Mouse (Mus musculus) embryonic facial prominence, embryonic 11.5 days (tissue): ENCODE data around the gene Gm21680. TPM values are rescaled to one million over a fixed set of nuclear protein-coding genes. Genes with fewer than 3 reads are reported as not detected.
"Not testable (repeated sequence)": the region's sequence is repeated elsewhere in the genome, so short reads cannot be mapped to it uniquely, and the experiment has no call there.

Source experiments
- ATAC-seq: fragments of 200-750 bp; cut with Nextera tagmentation; replicated peaks from 2 replicates; pipeline ENCODE4 v1.8.0; 2017; ENCODE audit warnings: low read depth; ENCODE audit not compliant: insufficient number of reproducible peaks, low FRiP score, low TSS enrichment
- DNase-seq: peaks from one replicate; pipeline ENCODE4 v3.0.0-alpha.2; 2015; ENCODE audit warnings: low spot score
- H3K27ac ChIP-seq: fragments of 300-500 bp; sonication (generic); replicated peaks from 2 replicates; pipeline ENCODE4 v1.5.1; 2014; ENCODE audit warnings: mild to moderate bottlenecking, low read depth, low read length, control low read depth
- H3K27me3 ChIP-seq: fragments of 300-500 bp; sonication (generic); 2 replicates; pipeline ENCODE4 v1.6.1; 2014; ENCODE audit warnings: mild to moderate bottlenecking, low read length, moderate library complexity, mixed read lengths; ENCODE audit not compliant: control insufficient read depth, insufficient read depth
- H3K36me3 ChIP-seq: fragments of 300-500 bp; sonication (generic); replicated peaks from 2 replicates; pipeline ENCODE4 v1.6.1; 2014; ENCODE audit warnings: low read depth, mild to moderate bottlenecking, low read length, moderate library complexity, mixed read lengths; ENCODE audit not compliant: control insufficient read depth, insufficient read depth
- H3K4me1 ChIP-seq: fragments of 300-500 bp; sonication (generic); 2 replicates; pipeline ENCODE4 v1.6.1; 2014; ENCODE audit warnings: low read length, mixed read lengths; ENCODE audit not compliant: control insufficient read depth, insufficient read depth
- H3K4me2 ChIP-seq: fragments of 300-500 bp; sonication (generic); 2 replicates; pipeline ENCODE4 v1.6.1; 2014; ENCODE audit warnings: low read depth, mild to moderate bottlenecking, control low read depth, low read length, moderate library complexity
- H3K4me3 ChIP-seq: fragments of 300-500 bp; sonication (generic); 2 replicates; pipeline ENCODE4 v1.5.1; 2014; ENCODE audit warnings: low read depth, low read length, control low read depth
- H3K9ac ChIP-seq: fragments of 300-500 bp; sonication (generic); replicated peaks from 2 replicates; pipeline ENCODE4 v1.6.1; 2014; ENCODE audit warnings: mild to moderate bottlenecking, control low read depth, low read length
- H3K9me3 ChIP-seq: fragments of 300-500 bp; sonication (generic); replicated peaks from 2 replicates; pipeline ENCODE4 v1.6.1; 2016; ENCODE audit warnings: mild to moderate bottlenecking, low read length, inconsistent platforms, mixed read lengths; ENCODE audit not compliant: control insufficient read depth
- WGBS: fragments of 180-500 bp; shearing (Covaris S2); extraction: QIAGEN DNeasy Blood & Tissue Kit; methylation state at CpG from one replicate; pipeline ENCODE4 v1.1.7; 2014; 5-methylcytosine and 5-hydroxymethylcytosine counted together
- polyA plus RNA-seq: library from polyadenylated mRNA; unstranded; fragments of >200 nt; fragmentation: Nextera tagmentation; extraction: Ambion mirVana; gene quantifications from 2 replicates; pipeline ENCODE4 v1.2.1, GENCODE M21; 2014

The Gm21680 gene
- not detected in 2 replicates for polyA plus RNA-seq

DNA sequence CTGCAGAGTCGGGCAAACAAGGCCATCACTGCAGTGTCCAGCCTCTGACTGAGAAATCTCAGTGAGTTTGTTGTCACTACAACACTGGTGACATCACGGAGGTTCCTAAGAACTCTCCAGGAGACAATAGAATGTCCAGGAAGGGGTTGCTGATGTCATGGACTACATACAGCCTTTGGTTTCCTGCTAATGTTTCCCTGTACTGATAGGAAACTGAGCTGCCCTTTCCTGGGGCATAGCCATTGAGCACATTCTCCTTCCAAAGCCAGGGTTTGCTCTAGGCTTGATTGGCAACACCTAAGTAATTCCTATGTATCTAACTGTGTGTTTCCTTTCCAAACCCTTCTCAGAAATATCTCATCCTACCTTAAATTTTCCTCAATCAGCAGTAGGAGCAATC, at the start of gene Gm21680:
TSS of gene Gm21680 (minus strand) at position 101 of the 400 bp plus-strand sequence.
- not testable (repeated sequence) for H3K9ac ChIP-seq, H3K4me2 ChIP-seq, H3K27ac ChIP-seq, H3K36me3 ChIP-seq, ATAC-seq, H3K27me3 ChIP-seq, DNase-seq, H3K9me3 ChIP-seq, H3K4me1 ChIP-seq, H3K4me3 ChIP-seq
- no CpG with 5 or more reads among the region's 2 CpGs for WGBS

DNA sequence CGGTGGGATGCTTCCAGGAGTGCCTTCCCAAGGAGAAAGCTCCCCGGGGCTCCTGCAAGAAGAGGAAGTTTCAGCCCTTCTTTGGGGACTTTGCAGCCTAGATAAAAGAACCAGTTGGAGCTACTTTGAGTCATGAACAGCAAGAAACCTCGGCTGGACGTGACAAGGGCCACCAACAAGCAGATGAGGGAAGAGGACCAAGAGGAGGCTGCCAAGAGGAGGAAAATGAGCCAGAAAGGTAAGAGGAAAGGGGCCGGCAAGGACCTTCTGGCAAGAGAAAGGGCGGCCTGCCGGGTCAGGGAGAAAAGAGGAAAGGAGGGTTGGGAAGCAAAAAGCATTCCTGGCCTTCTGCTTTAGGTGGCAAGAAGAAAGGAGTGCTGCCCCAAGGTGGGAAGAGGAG, 35.2 kb upstream of the Gm21680 start:
- H3K4me2 ChIP-seq, ATAC-seq, H3K9ac ChIP-seq, H3K27ac ChIP-seq, H3K9me3 ChIP-seq, H3K27me3 ChIP-seq, H3K4me3 ChIP-seq, H3K4me1 ChIP-seq, DNase-seq, H3K36me3 ChIP-seq: not testable (repeated sequence)
- 62% methylated on average over 6 of the region's 7 CpGs for WGBS

DNA sequence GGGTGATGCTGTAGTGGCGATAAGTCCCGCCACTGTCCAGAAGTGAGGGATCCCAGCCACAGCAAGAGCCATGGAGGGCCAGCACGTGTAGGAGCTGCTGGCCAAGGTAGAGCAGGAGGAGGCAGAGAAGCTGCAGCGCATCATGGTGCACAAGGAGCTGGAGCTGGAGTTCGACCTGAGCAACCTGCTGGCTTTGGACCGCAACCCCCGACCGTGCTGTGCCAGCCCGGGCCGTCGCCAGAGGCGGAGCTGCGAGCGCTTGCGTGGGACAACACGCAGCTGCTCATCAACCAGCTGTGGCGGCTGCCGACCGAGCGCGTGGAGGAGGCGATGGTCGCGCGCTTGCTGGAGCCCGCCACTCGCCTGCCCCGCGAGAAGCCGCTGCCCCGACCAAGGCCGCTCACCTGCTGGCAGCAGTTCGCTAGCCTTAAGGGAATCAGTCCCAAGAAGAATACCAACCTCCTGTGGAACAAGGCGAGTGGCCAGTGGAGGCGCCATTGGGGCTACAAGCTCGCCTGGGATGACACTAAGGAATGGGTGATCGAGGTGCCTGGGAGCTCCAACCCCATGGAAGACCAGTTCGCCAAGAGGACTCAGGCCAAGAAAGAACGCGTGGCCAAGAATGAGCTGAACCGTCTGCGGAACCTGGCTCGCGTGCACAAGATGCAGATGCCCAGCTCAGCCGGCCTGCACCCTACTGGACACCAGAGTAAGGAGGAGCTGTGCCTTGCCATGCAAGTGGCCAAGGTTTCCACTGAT, 34.7 kb upstream of the Gm21680 start:
- ATAC-seq = peak; percentile 86
- not testable (repeated sequence) for H3K27ac ChIP-seq, H3K4me1 ChIP-seq, H3K36me3 ChIP-seq, H3K9me3 ChIP-seq, H3K27me3 ChIP-seq
- peak overlapping the region; percentile 30 for H3K4me3 ChIP-seq
- peak overlapping the region; percentile 69 for H3K4me2 ChIP-seq
- peak overlapping the region; percentile 19; the same call in 1 of the 2 replicates for H3K9ac ChIP-seq
- DNase-seq = peak; percentile 43
- 23% methylated on average over 43 of the region's 45 CpGs for WGBS

DNA sequence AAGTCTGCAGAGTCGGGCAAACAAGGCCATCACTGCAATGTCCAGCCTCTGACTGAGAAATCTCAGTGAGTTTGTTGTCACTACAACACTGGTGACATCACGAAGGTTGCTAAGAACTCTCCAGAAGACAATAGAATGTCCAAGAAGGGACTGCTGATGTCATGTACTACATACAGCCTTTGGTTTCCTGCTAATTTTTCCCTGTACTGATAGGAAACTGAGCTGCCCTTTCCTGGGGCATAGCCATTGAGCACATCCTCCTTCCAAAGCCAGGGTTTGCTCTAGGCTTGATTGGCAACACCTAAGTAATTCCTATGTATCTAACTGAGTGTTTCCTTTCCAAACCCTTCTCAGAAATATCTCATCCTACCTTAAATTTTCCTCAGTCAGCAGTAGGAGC, 32.2 kb upstream of the Gm21680 start, which contains the start of gene Gm1979:
TSS of gene Gm1979 (minus strand) at position 101 of the 400 bp plus-strand sequence.
- ATAC-seq, H3K36me3 ChIP-seq, H3K27me3 ChIP-seq, DNase-seq, H3K4me3 ChIP-seq, H3K4me1 ChIP-seq, H3K9ac ChIP-seq, H3K27ac ChIP-seq, H3K4me2 ChIP-seq, H3K9me3 ChIP-seq: not testable (repeated sequence)
- 67% methylated on average over 1 of the region's 2 CpGs for WGBS

DNA sequence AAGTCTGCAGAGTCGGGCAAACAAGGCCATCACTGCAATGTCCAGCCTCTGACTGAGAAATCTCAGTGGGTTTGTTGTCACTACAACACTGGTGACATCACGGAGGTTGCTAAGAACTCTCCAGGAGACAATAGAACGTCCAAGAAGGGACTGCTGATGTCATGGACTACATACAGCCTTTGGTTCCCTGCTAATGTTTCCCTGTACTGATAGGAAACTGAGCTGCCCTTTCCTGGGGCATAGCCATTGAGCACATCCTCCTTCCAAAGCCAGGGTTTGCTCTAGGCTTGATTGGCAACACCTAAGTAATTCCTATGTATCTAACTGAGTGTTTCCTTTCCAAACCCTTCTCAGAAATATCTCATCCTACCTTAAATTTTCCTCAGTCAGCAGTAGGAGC, 16.1 kb upstream of the Gm21680 start, which contains the start of gene Gm21698:
TSS of gene Gm21698 (minus strand) at position 101 of the 400 bp plus-strand sequence.
- H3K27me3 ChIP-seq, DNase-seq, ATAC-seq, H3K9ac ChIP-seq, H3K4me1 ChIP-seq, H3K4me3 ChIP-seq, H3K36me3 ChIP-seq, H3K4me2 ChIP-seq, H3K27ac ChIP-seq, H3K9me3 ChIP-seq: not testable (repeated sequence)
- WGBS = no CpG with 5 or more reads among the region's 3 CpGs

DNA sequence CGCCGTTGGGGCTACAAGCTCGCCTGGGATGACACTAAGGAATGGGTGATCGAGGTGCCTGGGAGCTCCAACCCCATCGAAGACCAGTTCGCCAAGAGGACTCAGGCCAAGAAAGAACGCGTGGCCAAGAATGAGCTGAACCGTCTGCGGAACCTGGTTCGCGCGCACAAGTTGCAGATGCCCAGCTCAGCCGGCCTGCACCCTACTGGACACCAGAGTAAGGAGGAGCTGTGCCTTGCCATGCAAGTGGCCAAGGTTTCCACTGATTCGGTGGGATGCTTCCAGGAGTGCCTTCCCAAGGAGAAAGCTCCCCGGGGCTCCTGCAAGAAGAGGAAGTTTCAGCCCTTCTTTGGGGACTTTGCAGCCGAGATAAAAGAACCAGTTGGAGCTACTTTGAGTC, 15.4 kb downstream of the Gm21680 start:
- H3K36me3 ChIP-seq = not testable (repeated sequence)

DNA sequence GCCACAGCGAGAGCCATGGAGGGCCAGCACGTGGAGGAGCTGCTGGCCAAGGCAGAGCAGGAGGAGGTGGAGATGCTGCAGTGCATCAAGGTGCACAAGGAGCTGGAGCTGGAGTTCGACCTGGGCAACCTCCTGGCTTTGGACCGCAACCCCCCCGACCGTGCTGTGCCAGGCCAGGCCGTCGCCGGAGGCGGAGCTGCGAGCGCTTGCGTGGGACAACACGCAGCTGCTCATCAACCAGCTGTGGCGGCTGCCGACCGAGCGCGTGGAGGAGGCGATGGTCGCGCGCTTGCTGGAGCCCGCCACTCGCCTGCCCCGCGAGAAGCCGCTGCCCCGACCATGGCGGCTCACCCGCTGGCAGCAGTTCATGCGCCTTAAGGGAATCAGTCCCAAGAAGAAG, 15.9 kb downstream of the Gm21680 start:
- H3K4me3 ChIP-seq, H3K27me3 ChIP-seq, H3K9ac ChIP-seq, H3K36me3 ChIP-seq, H3K4me1 ChIP-seq, H3K9me3 ChIP-seq, H3K27ac ChIP-seq: not testable (repeated sequence)
- DNase-seq (peak; percentile 5), ATAC-seq (0 out of 2 replicates have a peak, but pooled peaks have one; percentile 39)
- 31% methylated on average over 31 of the region's 32 CpGs for WGBS
- peak overlapping the region; percentile 30 for H3K4me2 ChIP-seq

More for the DNA sequence above, 15.4 kb downstream of the Gm21680 start:
- not testable (repeated sequence) for H3K4me3 ChIP-seq, H3K4me2 ChIP-seq, H3K4me1 ChIP-seq, H3K27ac ChIP-seq, H3K27me3 ChIP-seq, H3K9me3 ChIP-seq, ATAC-seq, H3K9ac ChIP-seq, DNase-seq
- WGBS = 59% methylated on average over 16 of the region's 17 CpGs

DNA sequence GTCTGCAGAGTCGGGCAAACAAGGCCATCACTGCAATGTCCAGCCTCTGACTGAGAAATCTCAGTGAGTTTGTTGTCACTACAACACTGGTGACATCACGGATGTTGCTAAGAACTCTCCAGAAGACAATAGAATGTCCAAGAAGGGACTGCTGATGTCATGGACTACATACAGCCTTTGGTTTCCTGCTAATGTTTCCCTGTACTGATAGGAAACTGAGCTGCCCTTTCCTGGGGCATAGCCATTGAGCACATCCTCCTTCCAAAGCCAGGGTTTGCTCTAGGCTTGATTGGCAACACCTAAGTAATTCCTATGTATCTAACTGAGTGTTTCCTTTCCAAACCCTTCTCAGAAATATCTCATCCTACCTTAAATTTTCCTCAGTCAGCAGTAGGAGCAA, 18.1 kb downstream of the Gm21680 start, which contains the start of gene Gm21671:
TSS of gene Gm21671 (minus strand) at position 101 of the 400 bp plus-strand sequence.
- H3K4me2 ChIP-seq, H3K4me3 ChIP-seq, H3K4me1 ChIP-seq, H3K9me3 ChIP-seq, H3K27ac ChIP-seq, H3K9ac ChIP-seq, H3K36me3 ChIP-seq, DNase-seq, H3K27me3 ChIP-seq, ATAC-seq: not testable (repeated sequence)
- 75% methylated on average over 2 of the region's 2 CpGs for WGBS
